Mouse (Mus musculus) thymus, adult 2 months (tissue): Measurements from ENCODE around the gene Sac3d1.

ENCODE experiments used
- CTCF ChIP-seq: fragments of 200-500 bp; IDR thresholded peaks from 2 replicates; pipeline ENCODE4 v1.5.1; 2012; ENCODE audit warnings: mild to moderate bottlenecking, control low read depth, low read length, moderate library complexity, borderline replicate concordance; ENCODE audit not compliant: control insufficient read depth, poor library complexity, insufficient read depth; ENCODE audit errors: extremely low read depth
- POLR2A ChIP-seq: fragments of 200-500 bp; IDR thresholded peaks from 2 replicates; pipeline ENCODE4 v1.6.1; 2012; ENCODE audit warnings: mild to moderate bottlenecking, low read length, control low read depth, moderate library complexity; ENCODE audit not compliant: control insufficient read depth, poor library complexity, insufficient read depth; ENCODE audit errors: extremely low read depth

DNA sequence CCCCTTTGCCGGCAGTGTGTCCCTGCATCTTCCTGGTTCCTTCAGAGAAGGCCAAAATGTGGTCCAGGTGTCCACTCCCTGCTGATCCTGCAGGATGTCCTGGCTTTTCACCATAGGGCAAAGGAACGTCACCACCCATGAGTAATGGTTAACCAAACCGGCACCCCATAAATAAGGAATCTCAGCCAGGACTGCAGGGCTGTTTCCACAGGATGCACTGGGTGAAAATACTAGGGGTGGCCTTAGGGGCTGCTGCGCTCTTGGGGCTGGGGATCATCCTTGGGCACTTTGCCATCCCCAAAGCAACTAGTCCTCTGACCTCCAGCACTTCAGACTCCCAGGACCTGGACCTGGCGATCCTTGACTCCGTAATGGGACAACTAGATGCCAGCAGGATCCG, 12.9 kb downstream of the Sac3d1 start, which contains the start of gene Naaladl1:
- TF ChIP-seq CTCF (no peak), POLR2A (no peak)
